Comparison of ENCODE assay signal across 8 mouse cellular contexts in genomic region chr6:114901321-114901824, GRCm38 (mm10).
DNase-seq lines count a peak whose midpoint lies in the region; ATAC-seq and TF ChIP-seq lines count a peak whose summit lies in the region.

No protein-coding gene starts in this region.

- no peaks in the 10 kb centered on the region for H3K27me3 ChIP-seq in hindbrain, embryonic 11.5 days (ENCODE audit: control insufficient read depth, insufficient read depth, low read length)
- no peaks in the 10 kb centered on the region for H3K27me3 ChIP-seq in liver, postnatal 0 days (ENCODE audit: insufficient read depth, low read length)
- no peaks in the 10 kb centered on the region for H3K27me3 ChIP-seq in neural tube, embryonic 15.5 days (replicated peaks)

- no peak overlapping the region for H3K4me3 ChIP-seq in hindbrain, embryonic 11.5 days (ENCODE audit: low read depth, low read length)
- H3K4me3 ChIP-seq in liver, postnatal 0 days (ENCODE audit: low read depth, low read length): 0 out of 2 replicates have a peak overlapping the region, but pooled peaks have one; percentile 7
- no peak overlapping the region for H3K4me3 ChIP-seq in neural tube, embryonic 15.5 days (replicated peaks)

- WGBS in hindbrain, embryonic 11.5 days: 10% methylated on average over 12 of the region's 12 CpGs
- 19% methylated on average over 12 of the region's 12 CpGs for WGBS in liver, postnatal 0 days (ENCODE audit: insufficient replicate concordance)
- 13% methylated on average over 12 of the region's 12 CpGs for WGBS in neural tube, embryonic 15.5 days

- peaks cover 15% of the 10 kb centered on the region for H3K4me1 ChIP-seq in hindbrain, embryonic 11.5 days (replicated peaks; ENCODE audit: control insufficient read depth, insufficient read depth, low read length)
- peaks cover 58% of the 10 kb centered on the region for H3K4me1 ChIP-seq in liver, postnatal 0 days (ENCODE audit: insufficient read depth)
- peaks cover 70% of the 10 kb centered on the region for H3K4me1 ChIP-seq in neural tube, embryonic 15.5 days

- peak; percentile 80 for DNase-seq in adrenal gland, adult 2 months
- DNase-seq in adrenal gland, adult 18-20 months (ENCODE audit: low spot score in 2 of 2): no peak
- peak; percentile 91 for DNase-seq in embryo, embryonic 10 days (ENCODE audit: low spot score)
- DNase-seq in hindbrain, embryonic 11.5 days (ENCODE audit: low spot score): peak; percentile 59
- DNase-seq in liver, postnatal 0 days: peak; percentile 44
- no peak for DNase-seq in ovary, postnatal 10 days (ENCODE audit: low spot score)
- no peak for DNase-seq in thymus, adult 18-20 months

- TF ChIP-seq EP300 in liver, postnatal 0 days (IDR thresholded peaks at IDR 0.05; ENCODE audit: low read depth): peak; percentile 63; the same call in 1 of the 2 replicates

- H3K36me3 ChIP-seq in hindbrain, embryonic 11.5 days (ENCODE audit: control insufficient read depth, insufficient read depth, low read length): no peaks in the 10 kb centered on the region
- H3K36me3 ChIP-seq in liver, postnatal 0 days (replicated peaks; ENCODE audit: insufficient read depth, low read length): peaks cover 2% of the 10 kb centered on the region; the same call in 1 of the 2 replicates
- no peaks in the 10 kb centered on the region for H3K36me3 ChIP-seq in neural tube, embryonic 15.5 days

- peak; percentile 34; the same call in 1 of the 2 replicates for ATAC-seq in hindbrain, embryonic 11.5 days (ENCODE audit: low FRiP score)
- ATAC-seq in liver, postnatal 0 days: peak; percentile 61
- 0 out of 2 replicates have a peak, but pooled peaks have one; percentile 24 for ATAC-seq in neural tube, embryonic 15.5 days (ENCODE audit: low FRiP score)

- no peak for TF ChIP-seq CTCF in liver, postnatal 0 days (IDR thresholded peaks at IDR 0.05; ENCODE audit: low read depth)

- H3K9ac ChIP-seq in hindbrain, embryonic 11.5 days (ENCODE audit: low read depth, low read length): no peak overlapping the region
- H3K9ac ChIP-seq in liver, postnatal 0 days (replicated peaks): peak overlapping the region; percentile 50
- H3K9ac ChIP-seq in neural tube, embryonic 15.5 days (replicated peaks): no peak overlapping the region

- H3K4me2 ChIP-seq in hindbrain, embryonic 11.5 days (replicated peaks; ENCODE audit: low read depth, low read length): peak overlapping the region; percentile 15; the same call in 1 of the 2 replicates
- peak overlapping the region; percentile 63 for H3K4me2 ChIP-seq in liver, postnatal 0 days (ENCODE audit: low read depth, low read length)
- H3K4me2 ChIP-seq in neural tube, embryonic 15.5 days: peak overlapping the region; percentile 13; the same call in 1 of the 2 replicates

- H3K27ac ChIP-seq in hindbrain, embryonic 11.5 days (ENCODE audit: low read depth, low read length): peak overlapping the region; percentile 17; the same call in 1 of the 2 replicates
- H3K27ac ChIP-seq in liver, postnatal 0 days (ENCODE audit: low read depth): peak overlapping the region; percentile 75
- H3K27ac ChIP-seq in neural tube, embryonic 15.5 days (replicated peaks): 0 out of 2 replicates have a peak overlapping the region, but pooled peaks have one; percentile 20

- no peaks in the 10 kb centered on the region for H3K9me3 ChIP-seq in hindbrain, embryonic 11.5 days (ENCODE audit: control insufficient read depth, low read length)
- no peaks in the 10 kb centered on the region for H3K9me3 ChIP-seq in liver, postnatal 0 days (ENCODE audit: low read length)
- no peaks in the 10 kb centered on the region for H3K9me3 ChIP-seq in neural tube, embryonic 15.5 days (replicated peaks)

Comparison
In these comparisons a context has a peak if more than half of its experiments do, and no peak if none do; other contexts are left out.
1. DNase-seq: peak in adrenal gland, adult 2 months (single experiment), embryo, embryonic 10 days (single experiment), hindbrain, embryonic 11.5 days (single experiment) and liver, postnatal 0 days (single experiment); none in adrenal gland, adult 18-20 months (0 of 2), ovary, postnatal 10 days (single experiment) and thymus, adult 18-20 months (0 of 2).
2. H3K27ac ChIP-seq: peak in every context shown above with its lines; median percentile 75 in liver, postnatal 0 days; 20 in neural tube, embryonic 15.5 days; 17 in hindbrain, embryonic 11.5 days.
3. H3K4me2 ChIP-seq: peak in every context shown above with its lines; median percentile 63 in liver, postnatal 0 days; 15 in hindbrain, embryonic 11.5 days; 13 in neural tube, embryonic 15.5 days.
4. Peak in every context shown above with its lines, with median percentiles within 50 percentile points of each other: ATAC-seq.